Mouse (Mus musculus) urinary bladder, adult 2 months (tissue): Measurements from ENCODE around the gene Ccdc124. TPM values are rescaled to one million over a fixed set of nuclear protein-coding genes. Genes with fewer than 3 reads are reported as not detected.

Experiments used
- DNase-seq: peaks from one replicate; pipeline ENCODE4 v3.0.0; 2022; ENCODE audit warnings: low spot score
- polyA plus RNA-seq: library from polyadenylated mRNA; depleted of rRNA; stranded (reverse); fragments of >200 nt; gene quantifications from 2 replicates; pipeline ENCODE4 v1.2.3, GENCODE M21; 2012; rRNA removed

The Ccdc124 gene
- polyA plus RNA-seq, result 70.9 and 74.6 TPM in 2 replicates

DNA sequence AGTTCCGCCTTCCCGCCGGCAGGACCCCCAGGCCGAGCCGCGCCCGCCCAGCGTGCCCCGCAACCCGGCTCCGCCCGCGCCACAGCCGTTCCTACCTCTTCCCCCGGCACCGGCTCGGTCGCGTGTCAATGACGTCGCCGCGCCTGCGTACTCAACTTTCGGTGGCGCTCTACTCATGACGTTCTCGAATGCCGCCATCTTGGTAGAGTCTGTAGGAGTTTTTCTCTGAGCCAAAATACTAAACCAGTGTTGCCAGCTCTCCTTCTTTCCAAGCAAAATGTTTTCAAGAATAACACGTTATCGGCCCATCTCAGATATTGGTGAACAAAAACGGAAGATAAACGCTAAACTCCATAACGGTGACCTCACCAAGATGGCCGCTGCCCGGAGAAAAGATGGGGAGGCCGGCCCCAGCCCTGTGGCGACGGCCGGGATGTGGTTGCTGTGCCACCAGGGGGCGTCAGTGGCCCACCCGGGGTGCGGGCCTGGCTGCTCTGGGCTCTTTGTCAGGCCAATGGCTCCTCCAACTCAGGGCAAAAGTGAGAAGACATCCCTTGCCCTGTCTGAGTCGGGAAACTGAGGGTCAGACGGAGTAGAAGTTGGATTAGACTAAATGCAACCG, at the start of gene Ccdc124:
TSS of gene Ccdc124 (minus strand) at position 572 of the 622 bp plus-strand sequence.
- peak; percentile 96 for DNase-seq

DNA sequence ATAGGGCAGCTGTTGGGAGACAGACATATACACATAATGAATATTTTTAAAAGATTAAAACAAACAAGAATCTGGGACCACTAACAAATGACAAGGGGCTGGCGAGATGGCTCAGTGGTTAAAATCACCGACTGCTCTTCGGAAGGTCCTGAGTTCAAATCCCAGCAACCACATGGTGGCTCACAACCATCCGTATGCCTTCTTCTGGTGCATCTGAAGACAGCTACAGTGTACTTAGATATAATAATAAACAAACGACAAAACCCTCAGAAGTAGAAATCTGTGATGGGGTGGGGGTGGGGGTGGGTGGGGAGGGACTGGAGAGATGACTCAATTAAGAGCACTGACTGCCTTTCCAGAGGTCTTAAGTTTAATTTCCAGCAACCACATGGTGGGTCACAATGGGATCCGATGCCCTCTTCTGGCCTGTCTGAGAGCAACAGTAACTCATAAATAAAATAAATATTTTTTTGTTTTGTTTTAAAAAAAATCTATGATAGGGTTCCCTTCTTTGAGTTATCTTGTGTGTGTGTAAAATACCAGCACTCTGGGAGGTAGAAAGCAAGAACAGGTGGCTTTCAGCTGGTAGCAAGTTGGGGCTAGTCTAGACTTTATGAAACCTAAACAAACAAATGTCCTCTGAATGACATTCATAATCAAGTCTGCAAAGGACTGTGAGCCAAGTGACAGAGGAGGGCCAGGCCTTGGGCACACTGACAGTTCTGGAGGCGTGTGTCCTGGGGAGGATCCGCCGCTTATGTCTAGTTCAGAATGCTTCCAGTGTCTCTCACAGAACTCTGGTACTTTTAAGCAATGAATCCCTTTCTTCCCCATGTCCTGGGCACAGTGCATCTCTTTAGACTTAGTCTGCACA, 46.6 kb upstream of the Ccdc124 start:
- no peak for DNase-seq

DNA sequence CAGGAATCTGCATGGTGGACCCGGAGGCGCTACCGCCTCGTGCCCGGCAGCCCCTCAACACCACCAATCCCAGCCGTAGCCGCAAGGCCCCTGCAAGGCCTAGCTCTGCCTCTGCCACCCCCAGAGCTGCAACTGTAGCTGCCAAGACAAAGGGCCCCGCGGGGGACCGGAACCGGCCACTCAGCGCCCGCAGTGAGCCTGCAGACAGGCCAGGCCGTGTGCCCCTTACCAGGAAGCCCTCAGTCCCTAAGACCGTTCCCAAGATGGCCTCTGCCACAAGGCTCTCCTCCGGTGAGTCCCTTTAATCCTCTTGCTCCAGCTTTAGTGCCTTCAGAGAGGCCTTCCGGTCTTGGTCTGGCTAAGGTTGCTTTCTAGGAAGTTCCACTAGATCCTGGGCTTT, 41.0 kb upstream of the Ccdc124 start:
- no peak for DNase-seq

DNA sequence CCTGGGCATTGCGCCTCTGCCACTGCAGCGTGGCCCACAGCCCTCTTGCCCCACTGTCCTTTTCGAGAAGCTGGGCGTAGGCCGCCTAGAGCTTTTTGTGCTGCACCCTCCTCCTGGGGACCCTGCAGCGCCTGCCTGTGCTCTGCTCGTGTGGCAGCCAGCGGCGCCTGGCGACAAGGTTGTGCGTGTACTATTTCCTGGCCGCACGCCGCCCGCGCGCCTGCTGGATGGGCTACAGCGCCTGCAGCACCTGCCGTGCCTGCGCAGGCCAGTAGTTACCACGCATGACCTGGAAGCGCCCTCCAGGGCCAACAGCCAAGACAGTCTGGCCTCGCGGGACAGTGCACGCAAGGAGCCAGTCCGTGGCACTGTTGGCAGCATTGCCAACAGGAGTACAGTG, 39.8 kb upstream of the Ccdc124 start:
- DNase-seq, result no peak

DNA sequence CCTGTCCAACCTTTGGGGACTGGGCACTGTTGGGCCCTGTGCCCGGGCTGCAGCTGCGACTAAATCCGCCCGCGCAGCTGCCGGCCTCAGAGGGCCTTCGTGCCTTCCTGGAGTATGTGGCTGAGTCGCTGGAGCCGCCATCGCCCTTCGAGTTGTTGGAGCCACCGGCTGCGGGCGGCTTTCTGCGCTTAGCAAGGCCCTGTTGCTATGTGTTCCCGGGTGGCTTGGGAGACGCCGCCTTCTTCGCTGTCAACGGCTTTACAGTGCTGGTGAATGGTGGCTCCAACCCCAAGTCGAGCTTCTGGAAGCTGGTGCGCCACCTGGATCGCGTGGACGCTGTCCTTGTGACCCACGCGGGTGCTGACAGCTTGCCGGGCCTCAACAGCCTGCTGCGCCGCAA, 39.2 kb upstream of the Ccdc124 start:
- no peak for DNase-seq

DNA sequence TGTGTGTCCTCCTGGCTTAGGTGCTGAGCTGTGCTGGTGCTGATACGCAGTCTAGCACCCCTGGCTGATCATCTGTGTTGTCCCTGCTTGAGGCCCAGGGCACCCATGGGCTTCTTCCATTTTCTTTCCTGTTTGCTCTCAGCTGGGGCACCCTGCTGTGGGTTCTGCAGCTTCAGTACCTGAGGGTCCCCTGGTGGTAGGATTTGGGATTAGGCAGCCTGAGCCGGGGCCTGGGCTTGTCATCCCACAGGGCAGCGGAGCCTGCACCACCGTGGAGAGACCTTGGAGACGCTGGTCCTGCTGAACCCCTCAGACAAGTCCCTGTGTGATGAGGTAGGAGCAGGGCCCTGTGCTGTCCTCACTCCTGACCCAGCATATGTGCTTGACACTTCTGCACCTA, 37.9 kb upstream of the Ccdc124 start:
- no peak for DNase-seq

DNA sequence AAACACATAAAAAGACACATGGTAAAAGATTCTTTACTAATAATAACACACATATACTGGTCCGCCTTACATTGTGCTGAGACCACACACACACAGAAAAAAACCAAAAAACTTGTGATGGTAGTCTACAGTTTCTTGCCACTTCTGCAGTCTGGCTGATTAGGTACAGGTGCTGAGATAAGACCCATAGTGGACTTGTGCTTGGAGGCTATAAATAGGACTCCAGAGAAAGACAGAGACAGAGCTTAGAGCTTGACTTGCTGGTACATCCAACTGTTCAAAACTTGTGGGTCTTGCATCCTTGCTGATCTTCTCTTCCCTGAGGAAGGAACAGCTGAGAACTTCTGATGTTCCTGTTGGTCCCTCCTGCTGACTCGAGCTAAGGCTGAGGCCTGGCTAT, 33.8 kb upstream of the Ccdc124 start:
- DNase-seq, result no peak

DNA sequence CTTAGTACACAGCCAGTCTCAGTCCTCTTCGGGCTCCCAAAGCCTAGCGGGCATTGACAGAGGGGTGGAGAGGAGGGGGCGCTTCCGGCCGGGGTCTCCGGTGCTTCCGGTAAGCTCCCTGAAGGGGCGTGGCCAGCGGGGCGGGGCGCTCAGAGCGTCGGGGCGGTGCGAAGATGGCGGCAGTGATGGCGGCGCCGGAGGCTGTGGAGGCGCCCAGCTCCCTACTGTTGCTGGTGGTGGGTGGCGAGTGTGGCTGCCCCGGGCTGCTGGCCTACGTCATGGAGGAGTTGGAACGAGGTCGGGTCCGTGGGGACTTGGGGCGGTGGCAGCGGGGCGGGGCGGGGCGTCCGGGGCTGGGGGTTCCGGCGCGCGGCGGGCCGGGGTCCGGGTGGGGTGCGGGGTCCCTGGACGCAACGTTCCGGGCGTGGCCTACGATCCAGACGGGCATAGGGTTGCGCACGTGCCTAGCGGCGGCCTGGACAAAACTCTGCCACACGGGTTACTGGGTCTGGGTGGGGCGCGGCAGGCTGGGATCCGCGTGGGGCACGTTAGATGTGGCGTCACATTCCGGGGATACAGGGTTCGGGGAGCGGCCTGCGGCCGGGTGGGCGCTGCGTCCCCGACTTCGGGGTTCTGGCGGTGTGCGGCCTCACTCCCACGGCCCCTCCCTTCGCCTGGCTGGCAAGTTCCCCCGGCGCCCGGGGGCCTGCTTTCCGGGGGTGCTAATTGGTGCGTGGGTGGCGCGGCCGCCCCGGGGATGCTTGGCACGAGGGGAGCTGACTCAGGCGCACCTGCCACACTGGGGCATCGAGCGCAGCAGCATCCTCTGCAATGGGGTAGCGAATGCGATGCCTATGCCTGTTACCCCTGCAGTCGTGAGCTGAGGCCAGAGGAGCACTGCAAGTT, 32.3 kb upstream of the Ccdc124 start, which contains the start of gene Map1s:
TSS of gene Map1s (plus strand) at position 102 of the 906 bp plus-strand sequence.
- no peak for DNase-seq

DNA sequence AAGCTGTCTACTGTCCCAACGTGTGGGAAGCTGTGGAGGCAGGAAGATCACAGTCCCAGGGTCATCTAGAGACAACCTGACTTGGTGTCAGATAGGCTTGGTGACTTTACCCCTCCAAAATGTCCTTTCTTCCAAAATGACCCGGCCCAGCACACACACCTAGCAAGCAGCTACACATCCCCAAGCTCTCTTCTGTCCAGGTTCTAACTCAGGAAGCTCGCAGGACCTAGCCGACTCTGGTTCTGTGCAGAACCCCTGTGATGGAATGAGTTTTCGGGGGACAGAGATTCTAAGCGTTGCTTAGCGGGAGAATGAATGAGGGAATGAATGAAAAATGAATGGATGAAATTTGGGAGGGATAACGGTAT, 31.7 kb upstream of the Ccdc124 start:
- no peak for DNase-seq

DNA sequence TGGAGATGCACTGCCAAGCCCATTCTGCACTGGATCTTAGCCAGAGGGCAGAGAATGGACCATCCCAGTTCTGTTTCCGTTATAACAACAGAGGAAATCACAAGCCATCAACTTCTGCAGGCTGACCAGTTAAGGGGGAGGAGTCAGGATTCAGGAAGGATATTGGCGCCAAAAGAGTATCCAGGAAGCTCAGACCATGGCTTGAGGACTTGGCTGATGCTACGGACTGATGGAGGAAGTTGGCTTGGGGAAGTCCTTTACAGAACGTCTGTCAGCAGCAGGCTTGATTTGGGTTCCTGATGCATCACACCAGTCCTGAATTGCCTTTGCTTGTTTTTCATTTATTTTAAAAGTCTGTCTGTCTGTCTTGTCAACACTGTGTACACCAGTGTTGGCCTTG, 30.8 kb upstream of the Ccdc124 start:
- DNase-seq, result no peak

DNA sequence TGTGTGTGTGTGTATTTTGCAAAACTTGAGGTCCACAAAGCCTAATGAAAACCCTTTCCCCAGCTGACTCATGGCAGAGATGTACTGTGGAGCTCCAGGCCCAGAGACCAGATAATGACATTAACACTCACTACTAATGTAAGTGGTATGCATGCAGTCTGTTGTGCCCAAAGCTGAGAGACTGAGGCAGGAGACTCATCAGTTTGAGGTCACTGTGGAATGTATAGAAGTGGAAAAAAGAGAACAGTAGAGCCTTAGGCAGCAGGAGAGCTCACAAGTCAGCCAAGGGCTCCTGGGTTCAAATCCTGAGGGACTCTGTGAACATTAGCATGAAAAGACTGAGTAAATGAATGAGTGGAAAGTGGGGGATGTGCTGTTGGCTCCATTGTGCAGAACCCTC, 29.8 kb upstream of the Ccdc124 start:
- DNase-seq, result no peak

DNA sequence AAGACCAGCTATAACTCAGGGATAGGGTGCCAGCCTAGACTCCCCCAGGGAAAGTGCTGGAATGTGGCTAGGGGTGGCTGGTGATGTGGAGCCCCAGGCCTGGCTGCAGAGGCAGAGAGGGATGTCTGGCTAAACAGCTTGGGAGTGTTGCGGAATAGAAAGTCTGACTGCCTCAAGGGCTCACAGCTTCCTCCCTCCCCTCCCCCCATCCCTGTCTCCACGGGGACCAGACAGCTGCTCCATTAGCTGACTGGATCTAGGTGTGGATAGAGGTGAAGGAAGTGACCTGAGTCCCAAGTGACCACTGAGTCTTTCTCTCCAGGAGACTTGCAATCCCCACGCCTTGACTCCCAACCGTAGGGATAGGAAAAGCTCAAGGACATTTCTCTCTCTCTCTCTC, 29.4 kb upstream of the Ccdc124 start:
- no peak for DNase-seq

DNA sequence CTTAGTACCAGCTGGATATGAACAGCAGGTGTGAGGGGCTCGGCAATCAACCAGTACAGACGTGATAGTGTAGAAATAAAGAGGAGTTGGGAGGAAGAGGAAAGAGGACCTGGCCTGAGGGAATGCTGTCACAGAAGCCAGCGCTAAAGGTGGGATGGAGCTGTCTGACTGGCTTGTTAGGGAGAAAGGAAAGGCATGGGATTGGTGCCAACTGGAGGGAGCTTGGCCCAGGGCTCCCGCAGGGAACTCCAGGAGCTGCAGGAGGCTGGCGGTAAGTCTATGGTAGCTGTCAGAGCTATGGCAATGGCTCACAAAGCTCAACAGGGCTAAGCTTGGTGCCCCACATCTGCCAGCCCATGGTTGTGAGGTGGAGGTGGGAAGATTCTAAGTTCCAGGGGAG, 28.5 kb upstream of the Ccdc124 start:
- DNase-seq, result no peak

DNA sequence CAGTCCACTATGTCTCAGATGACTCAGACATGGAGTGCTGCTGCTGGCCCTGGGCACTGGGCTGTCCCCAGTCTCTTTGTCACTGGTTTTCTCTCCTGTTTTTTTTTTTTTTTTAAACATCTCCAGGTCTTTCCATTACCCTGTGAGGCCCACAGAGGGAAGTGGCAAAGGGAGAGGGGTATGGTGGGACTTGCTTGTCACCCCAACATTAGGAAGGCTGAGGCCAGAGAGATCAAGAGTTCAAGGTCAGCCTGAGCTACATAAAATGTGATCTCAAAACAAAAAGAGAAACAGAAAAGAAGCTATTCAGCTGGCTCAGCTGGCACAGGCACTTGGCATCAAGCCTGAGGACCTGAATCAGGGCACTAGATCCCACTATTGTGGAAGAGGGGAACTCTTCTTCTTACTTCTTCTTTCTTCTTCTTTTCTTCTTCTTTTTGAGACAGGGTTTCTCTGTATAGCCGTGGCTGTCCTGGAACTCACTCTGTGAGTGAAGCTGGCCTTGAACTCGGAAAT, 27.2 kb upstream of the Ccdc124 start:
- DNase-seq, result no peak

DNA sequence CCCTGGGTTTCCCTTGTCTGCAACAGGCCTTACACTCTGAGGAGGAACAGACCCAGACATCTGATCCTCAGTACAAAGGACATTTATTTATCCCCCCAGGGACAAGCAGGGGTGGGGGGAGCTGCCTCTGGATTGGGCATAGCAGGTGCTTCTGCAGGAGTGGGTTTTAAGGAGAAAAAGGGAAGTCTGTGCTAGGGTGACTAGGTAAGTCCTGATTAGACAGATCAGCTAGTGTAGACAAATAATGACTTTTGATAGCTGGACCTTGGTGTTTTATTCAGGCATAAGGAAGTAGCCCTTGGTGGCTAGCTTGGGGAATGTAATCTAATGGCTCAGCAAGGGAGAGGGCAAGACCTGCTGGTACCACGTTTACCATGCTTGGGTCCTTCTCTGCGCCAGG, 25.5 kb upstream of the Ccdc124 start:
- DNase-seq, result no peak

DNA sequence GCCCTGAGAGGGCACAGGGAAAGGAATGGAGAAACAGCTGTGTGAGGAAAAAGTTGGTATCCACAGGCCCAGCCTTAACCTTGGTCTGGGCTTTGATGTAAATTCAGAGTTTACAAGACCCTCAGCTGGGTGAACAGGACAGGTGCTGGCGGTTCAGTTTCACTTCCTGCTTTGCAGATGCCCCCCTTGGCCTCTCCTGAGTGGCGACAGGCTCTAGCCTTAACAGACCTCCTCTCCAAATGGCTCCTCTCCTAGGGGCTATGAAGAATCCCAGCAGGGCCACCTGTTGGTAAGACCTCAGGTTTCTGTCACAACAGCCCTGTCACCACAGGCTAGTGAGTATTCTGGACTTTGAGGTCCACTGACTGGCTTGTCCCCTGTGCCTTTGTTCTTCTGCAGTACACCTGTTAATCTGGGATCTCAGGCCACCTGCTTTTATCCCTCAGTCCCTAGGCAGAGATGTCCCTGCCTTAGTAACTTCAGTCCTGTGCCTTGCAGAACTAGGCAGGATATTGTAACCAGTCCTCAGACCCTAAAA, 25.0 kb upstream of the Ccdc124 start:
- DNase-seq, result no peak

DNA sequence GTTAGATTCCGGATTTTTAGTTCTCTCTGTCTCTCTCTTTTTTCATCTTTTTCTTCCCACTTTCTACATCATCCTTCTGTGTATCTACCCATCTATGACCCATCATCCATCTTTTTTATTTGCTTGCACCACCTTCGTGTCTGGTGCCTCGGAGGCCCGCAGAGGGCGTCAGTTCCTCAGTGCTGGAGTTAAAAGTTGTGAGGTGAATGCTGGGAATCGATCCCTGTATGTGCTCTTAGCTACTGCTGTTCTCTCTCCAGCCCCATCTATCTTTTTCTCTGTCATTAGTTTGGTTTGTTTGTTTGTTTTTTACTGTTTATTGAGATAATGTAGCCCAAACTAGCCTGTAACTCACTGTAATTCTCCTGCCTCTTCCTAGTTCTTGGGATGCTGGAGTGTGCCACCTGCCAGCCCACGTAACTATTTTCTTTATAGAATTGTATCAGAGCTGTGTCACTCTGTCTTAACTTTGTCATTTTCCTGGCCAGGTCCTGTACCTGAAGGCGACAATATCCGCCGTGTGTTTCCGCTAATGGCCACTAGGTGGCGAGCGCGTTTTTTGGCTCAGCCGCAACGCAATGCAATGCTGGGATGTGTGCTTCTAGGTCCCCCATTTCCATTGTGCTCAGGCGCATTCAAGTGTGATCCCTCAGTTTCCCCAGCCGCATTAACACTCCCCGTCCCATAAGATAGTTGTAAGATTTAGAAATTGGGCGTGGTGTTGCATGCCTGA, 24.1 kb upstream of the Ccdc124 start:
- peak; percentile 81 for DNase-seq

DNA sequence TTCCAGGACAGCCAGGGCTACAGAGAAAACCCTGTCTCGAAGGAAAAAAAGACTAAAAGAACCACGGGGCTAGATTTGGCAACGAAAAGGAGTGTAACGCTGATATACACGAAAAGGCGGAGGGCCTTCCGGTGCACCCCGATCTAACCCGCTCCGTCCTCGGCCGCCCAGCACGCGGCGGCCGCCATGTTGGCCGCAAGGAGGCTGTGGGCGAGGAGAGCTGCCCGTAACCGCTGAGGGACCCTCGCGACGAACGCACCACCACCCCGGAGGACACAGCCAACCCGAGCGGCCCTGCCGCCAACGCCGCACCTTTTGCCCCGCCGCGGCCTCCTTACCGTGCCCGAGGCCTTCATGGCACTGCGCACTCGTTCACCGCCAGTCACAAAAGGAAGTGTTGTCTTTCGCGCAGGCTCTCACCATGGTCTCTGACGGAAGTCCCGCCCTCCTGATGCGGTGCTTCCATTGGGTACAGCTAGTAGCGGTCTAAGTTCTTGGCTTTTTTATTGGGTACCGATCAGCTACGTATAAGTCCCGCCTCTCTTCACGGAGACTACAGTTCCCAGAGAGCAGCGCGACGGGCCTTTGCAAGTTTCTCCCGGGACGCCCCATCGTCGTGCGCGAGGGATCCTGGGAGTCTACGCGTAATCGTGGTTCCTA, 23.4 kb upstream of the Ccdc124 start, which contains the start of gene Rpl18a:
TSS of gene Rpl18a (minus strand) at position 392 of the 660 bp plus-strand sequence.
- DNase-seq, result peak; percentile 84

DNA sequence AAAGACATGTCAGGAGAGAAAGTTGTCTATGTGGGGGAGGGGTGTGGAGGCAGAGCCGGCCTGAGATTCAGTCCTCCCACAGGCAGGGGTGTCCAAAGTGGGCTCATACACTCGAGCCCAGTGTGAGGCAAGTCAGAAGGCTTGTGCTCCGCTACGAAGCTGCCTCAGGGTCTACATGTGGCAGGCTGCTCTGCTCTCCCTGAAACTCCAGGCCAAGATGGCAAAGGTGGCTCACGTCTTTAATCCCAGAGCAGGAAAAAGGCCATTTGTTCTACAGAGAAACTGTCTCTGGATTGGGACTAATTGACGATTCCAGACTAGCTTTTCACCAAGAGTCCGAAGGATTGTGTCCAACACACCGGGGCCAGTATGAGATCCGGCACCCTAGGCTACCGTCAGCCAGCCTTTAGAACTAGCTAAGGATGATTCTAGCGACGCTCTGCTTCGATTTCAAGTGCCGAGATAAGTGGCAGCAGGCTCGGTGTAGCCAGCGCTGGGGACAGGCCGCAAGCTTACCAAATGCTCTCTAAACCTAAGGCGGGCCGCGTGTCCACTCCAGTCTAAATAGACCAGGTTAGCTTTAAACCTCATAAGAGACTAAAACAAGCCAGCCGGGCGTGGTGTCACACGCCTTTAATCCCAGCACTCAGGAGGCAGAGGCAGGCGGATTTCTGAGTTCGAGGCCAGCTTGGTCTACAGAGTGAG, 22.7 kb upstream of the Ccdc124 start:
- no peak for DNase-seq
